Mouse (Mus musculus) cerebellum, adult 2 months (tissue): ENCODE results near the gene Pif1.

Source experiments
- CTCF ChIP-seq: fragments of 200-500 bp; IDR thresholded peaks from 2 replicates; pipeline ENCODE4 v1.5.1; 2011; ENCODE audit warnings: low read depth, mild to moderate bottlenecking, control low read depth, low read length, moderate library complexity, borderline replicate concordance; ENCODE audit not compliant: insufficient read depth
- POLR2A ChIP-seq: fragments of 200-500 bp; IDR thresholded peaks from 2 replicates; pipeline ENCODE4 v1.6.1; 2011; ENCODE audit warnings: low read length, control low read depth, borderline replicate concordance; ENCODE audit not compliant: insufficient read depth

GRCm38 (mm10) chr9:65641446-65642052, 54.6 kb downstream of the Pif1 start:
- TF ChIP-seq CTCF (no peak), POLR2A (no peak)
